Mouse (Mus musculus): ENCODE measurements around the gene Kif13a.

DNA sequence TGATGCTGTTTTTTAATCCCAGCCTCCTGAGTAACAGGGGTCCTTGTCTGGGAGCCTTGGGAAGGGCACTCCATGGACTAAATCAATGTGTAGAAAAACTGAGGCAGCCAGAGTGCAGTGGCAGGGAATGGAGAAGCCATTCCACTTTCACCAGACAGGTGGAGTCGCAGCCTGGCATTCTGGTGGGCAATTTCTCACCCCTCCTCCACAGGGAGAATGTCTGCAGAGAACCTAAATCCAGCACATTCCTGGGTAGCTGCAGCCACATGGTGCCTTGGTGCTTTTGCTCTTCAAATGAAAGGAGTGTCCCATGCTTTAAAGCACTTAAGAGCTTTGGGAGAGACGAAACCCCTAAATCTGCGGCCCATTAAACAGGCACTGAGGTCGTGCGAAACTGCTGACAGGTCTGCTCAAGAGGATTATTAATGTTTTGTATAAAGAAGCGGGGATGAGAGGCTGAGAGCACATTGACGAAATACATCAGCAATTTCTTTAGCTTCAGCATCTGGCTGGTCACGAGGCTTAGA lies 110.4 kb downstream of the Kif13a start:
- peak; percentile 21; the same call in 1 of the 2 replicates for TF ChIP-seq CTCF (IDR thresholded peaks at IDR 0.05; ENCODE audit: borderline replicate concordance, insufficient read depth, low read depth, low read length)
- TF ChIP-seq POLR2A (IDR thresholded peaks at IDR 0.05; ENCODE audit: borderline replicate concordance, insufficient read depth, low read length): no peak

Data from cerebellum, adult 2 months (tissue).